Mouse (Mus musculus): ENCODE results near the gene Urgcp.

Gene Urgcp

DNA sequence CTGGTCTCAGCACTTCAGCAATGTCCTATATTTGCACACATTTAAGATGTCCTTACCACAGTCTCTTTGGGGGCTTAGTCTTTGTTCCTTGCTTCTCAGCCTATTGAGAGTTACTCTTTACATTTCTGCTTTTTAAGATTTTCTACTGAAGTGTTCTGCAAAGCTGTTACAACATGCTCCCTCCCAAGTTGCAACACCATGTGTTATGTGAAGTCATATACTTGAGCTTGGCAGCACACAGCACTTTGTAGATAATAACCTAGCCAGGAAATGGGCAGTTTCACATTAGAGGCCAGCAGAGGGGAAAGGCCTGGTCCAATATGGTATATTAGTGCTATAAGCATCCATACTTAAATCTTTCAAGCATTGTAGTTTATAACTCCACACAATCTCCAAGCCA is 23.6 kb upstream of the Urgcp start:
- DNase-seq (ENCODE audit: extremely low spot score), result no peak

DNA sequence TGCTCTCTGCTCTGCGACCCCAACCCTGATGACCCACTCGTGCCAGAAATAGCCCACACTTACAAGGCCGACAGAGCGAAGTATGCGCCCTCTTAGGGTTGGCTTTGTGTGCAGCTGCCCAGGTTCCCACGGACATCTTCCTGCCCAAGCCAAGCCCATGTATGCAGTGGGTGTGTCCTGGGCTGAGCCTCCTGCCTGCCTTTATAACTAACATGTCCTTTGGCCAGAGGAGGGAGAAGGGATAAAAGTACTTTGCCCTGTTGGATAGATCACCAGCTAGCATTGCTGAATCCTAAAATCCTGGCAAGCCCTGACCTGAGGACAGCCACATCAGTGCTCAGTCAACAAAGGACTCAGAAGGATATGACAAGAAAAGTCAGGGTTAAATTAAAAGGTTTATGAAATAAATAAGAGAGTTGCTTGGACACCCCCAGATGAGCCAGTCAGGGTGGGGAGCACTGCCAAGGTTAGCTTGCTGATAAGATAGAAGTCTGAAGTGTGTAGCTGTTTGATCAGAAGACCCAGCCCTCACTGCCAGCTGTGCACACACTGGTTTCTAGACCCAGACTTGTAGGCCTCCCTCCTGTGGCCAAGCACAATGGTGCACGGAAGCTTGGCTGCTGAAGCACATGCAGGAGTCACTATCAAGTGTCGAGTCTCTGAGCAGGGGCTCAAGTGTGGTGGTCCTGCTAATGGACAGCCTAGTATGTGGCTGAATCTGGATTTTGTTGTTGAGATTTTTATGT is 20.2 kb upstream of the Urgcp start:
- DNase-seq (ENCODE audit: extremely low spot score), result no peak

DNA sequence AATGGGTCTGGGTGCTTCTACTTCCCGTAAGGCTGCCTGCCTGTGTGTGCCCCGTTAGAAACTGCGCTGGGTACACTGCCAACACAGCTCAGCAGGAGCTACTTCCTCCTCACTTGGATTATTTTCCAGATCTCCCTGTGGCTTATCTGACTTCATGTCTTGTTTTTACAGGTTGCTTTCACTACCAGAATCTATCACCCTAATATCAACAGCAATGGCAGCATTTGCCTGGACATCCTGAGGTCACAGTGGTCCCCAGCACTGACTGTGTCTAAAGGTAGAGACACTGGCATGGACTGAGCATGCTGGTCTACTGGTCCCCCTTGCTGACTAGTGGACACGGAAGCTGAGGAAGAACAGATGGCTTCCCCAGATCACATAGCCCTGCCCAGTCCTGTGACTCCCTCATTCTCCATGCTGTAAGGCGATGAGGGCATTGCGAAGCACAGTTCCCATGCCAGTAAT is 17.9 kb upstream of the Urgcp start:
- DNase-seq (ENCODE audit: extremely low spot score), result no peak

DNA sequence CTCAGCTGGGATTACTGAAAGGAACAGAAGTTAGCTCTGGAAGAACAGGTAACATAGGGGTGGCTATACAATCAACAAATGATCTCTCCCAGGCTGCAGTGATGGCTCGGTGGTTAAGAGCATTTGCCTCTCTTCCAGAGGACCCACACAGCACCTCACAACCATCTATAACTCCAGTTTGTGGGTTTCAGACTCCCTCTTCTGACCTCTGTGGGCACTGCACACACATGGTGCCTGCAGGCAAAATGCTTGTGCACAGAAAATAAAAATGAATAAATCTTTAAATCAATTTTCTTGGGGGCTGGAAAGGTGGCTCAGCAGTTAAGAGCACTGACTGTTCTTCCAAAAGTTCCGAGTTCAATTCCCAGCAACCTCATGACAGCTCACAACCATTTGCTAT is 16.3 kb upstream of the Urgcp start:
- no peak for DNase-seq (ENCODE audit: extremely low spot score)

DNA sequence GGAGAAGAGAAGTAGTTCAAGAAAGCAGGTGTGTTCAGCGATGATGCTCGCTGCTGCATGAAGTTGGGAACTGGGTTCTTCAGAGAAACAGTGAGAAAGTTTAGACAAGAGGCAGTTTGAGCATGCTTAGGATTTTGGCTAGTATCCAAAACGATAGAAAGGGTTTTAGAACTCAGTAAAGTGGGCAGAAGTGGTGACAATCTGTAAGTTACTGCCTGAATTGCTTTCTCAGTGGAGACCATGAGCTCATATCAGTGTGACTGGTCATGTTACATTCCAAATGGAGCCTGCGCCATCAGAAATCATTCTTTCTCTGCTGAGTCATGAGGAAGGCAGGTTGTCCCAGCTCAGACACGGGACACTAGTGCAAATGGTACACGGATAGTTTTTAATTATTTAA is 3.8 kb upstream of the Urgcp start:
- DNase-seq (ENCODE audit: extremely low spot score), result no peak

DNA sequence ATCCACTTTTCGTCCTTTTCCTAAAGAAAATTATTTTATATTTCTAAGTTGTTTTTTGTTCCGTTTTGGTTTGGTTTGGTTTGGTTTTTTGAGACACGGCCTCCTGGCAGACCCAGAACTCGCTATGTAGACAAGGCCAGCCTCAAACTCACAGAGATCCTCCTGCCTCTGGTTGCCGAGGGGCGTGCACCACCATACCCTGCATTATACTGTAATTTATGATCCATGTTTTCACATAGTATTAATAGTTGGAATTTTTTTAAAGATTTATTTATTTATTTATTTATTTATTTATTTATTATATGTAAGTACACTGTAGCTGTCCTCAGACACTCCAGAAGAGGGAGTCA is 432 bp upstream of the Urgcp start:
- DNase-seq (ENCODE audit: extremely low spot score), result no peak

DNA sequence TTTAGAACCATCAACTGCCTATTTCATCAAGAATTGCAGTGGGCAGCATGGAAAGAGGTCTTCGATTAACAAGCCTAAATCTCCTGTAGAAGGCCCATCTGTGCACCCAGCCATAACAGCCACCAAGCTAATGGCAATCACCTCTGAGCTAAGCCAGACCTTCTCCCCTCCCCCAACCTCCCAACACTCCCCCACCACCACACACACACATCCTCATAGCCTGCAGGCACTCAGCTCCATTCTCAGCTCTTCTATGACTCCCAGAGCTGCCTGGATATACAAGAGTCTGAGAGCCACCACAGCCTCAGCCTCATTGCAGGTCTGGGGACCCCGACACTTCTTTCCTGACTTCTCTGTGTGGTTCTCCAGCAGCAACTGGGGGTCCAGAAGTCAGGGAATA is 8.4 kb downstream of the Urgcp start:
- no peak for DNase-seq (ENCODE audit: extremely low spot score)

DNA sequence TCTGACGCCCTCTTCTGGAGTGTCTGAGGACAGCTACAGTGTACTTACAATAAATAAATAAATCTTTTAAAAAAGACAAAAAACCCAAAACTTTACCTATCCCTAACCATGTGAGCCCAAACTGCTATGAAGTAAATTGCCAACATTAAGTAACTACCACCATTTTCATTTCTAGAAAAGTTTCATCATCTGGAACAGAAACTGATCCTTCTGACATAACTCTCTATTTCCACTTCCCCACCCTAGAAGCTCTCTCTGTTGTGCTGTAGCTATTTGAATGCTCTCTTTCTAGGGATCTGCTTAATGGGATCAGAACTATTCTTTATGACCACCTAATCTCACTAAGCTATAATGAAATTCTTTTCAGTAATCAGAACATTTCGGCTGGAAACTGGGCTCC is 17.2 kb downstream of the Urgcp start:
- DNase-seq (ENCODE audit: extremely low spot score), result no peak

DNA sequence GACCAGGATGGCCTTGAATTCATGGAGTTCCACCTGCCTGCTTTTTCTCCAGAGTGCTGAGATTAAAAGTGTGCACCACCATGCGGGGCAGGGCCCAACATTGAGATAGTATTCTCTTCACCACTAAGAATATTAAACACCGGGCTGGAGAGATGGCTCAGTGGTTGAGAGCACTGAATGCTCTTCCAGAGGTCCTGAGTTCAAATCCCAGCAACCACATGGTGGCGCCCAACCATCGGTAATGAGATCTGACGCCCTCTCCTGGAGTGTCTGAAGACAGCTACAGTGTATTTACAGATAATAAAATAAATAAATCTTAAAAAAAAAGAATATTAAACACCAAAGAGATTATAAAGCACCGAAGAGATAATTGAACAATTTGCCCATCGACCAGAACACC is 20.1 kb downstream of the Urgcp start:
- DNase-seq (ENCODE audit: extremely low spot score), result no peak

DNA sequence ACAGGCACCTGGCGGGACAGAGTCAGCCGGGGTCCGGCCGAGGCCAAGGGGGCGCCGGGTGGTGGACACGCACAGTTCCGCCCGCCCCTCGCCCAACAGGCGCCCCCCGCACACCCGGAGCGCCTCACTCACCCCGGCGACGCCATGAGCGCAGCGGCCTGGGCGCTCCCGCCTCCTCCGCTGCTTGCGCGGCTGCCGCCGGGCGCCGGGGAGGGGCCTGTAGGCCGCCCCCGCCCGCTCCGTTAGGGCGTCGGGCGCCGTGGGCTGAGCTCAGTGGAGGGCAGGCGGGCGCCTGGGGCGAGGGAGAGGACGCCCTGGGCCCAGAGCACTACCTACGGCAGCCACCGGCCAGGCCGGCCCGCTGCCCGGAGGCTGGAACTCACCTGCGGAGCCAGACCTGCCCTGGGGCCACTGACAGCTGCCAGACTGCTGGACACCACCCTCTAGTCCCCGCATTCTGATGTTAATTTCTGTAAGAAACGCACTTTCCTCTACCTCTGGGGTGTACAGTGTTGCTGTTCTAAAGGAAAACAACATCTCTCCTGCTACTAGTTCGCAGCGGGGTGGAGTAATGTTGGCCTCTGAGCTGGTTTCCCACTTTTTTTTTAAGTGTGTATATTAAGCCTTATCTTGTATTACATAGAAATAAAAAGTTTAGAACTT is 21.1 kb downstream of the Urgcp start:
- DNase-seq (ENCODE audit: extremely low spot score), result peak; percentile 70

DNA sequence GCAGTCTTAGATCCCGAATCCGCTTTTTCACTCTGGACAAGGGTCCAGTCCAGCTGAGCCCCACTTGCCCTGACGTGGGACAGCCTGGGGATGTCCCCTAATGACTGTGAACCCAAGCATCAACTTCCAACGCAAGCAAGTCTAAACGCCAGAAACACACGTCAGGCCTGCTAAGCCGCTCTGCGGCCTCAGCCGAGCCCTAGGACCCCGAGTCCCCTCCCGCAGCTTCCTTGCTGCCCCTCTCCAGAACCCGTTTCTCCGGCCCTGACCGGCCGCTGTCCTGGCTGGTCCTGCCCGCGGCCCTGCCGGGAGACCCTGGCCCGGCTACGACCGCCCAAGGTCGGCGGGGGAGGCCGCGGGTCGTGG is 21.6 kb downstream of the Urgcp start:
- no peak for DNase-seq (ENCODE audit: extremely low spot score)

DNA sequence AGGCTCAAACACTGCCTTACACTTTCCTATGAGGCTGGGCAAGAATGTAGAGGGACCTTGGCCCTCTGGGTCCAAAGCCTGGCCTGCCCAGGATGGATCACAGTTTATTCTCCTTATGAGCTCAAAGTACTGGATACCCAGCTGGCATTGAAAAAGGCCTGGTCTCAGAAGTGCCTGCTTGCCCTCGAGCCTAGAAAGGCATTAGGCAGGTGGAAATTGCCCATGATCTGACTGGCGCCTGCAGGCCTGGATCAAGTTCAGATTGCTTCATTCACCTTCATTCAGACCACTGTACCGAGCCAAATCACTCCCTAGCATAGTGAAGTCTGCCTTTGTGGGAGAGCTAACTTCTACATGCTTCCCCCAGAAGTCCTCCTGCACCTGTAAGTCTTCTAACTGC is 22.3 kb downstream of the Urgcp start:
- no peak for DNase-seq (ENCODE audit: extremely low spot score)

DNA sequence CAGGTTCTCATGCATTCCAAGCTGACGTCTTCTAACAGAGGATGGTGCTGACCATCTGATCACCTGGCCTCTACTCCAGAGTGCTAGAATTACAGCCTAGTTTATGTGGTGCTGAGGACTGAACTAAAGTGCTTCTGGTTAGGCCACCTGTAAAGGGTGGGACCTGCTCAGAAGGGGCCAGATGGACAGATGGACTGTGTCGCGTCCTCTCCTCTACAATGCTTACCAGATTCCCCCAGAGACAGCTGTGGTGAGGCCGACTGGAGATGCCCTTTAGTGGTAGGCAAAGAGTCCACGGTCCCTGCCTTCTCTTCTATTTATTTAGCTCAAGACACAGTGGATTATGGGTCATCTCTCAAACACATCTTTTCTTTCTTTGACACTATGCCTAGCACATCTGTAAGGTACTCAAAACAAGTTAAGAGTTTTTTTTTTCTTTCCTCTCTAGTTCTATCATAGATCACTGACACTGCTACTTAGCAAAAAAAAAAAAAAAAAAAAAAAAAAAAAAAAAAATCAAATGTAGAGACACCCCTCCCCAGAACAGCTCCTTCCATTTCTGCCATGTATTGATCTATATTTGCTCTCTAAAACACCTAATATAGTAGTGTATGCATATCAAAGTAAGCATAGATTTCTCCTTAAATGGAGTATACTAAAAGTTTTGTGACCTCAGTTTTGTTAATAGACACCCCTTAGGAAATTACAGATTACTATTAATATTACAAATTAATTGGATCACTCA is 23.1 kb downstream of the Urgcp start:
- DNase-seq (ENCODE audit: extremely low spot score), result no peak

DNA sequence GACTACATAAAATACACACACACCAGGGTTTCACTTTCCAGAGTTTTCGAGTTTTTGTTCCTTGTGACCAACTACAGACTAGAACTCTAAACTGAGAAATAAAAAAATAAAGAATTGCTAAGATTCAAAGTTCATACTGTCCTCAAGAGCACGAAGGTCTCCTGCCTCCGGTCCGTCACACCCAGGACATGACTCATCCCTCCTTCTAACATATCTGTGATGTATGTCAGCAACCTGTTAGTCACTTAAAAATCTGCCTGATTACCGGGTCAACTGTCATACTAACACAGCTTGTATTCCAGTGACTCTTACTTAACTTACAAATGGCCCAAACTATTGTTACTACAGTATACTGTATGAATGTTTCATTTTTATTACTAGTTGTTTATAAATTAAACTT is 25.0 kb downstream of the Urgcp start:
- no peak for DNase-seq (ENCODE audit: extremely low spot score)

DNA sequence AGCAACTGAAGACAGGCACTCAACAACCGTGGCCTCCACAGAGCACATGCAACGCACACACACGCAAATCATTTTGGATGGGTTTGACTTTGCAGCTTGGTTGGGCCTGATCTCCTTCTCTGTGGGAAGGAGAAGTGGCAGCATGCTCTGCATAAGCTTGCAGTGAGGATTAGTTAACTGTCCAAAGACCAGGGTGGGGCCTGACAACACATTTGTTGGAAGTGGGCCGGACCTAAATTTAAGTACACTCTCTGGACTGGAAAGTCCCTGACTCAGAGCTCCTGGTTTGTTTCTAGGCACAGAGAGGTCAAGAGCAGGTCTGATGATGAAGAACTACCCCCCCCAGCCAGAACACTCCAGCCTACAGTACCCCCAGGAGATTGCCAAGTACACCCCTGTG is 27.9 kb downstream of the Urgcp start:
- no peak for DNase-seq (ENCODE audit: extremely low spot score)

DNA sequence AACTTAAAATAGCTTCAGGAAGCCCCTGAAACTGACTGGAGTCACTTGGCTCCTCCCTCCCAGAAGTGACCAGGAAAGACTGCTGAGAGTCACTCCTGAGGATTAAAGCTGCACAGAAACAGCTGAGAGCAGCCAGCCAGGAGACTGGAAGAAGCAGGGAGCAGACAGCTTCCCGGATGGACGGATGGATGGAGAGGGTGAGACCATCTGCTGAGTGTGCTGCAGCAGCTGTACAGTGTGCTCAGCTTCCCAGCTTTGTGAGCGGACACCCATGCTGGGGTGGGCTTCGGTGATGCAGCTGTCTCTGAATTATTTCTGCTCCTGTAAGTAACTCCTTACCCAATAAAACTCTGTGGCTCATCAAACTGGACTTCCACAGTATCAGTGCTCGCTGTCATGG is 29.8 kb downstream of the Urgcp start:
- DNase-seq (ENCODE audit: extremely low spot score), result no peak

DNA sequence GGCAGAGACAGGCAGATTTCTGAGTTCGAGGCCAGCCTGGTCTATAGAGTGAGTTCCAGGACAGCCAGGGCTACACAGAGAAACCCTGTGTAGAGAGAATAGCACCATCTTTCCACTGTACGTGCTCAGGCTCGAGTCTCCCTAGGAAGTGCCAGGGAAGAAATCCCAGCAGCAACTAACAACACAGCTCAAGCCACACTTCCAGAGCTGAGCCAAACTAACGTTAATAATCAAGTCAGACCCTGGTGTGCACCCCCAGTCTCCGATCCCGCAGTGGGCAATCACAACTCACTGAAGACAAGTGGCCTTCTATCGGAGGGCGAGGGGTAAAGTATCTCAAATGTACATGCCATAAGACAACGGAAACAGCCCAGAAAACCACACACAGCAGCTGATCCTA is 32.6 kb downstream of the Urgcp start:
- DNase-seq (ENCODE audit: extremely low spot score), result no peak

DNA sequence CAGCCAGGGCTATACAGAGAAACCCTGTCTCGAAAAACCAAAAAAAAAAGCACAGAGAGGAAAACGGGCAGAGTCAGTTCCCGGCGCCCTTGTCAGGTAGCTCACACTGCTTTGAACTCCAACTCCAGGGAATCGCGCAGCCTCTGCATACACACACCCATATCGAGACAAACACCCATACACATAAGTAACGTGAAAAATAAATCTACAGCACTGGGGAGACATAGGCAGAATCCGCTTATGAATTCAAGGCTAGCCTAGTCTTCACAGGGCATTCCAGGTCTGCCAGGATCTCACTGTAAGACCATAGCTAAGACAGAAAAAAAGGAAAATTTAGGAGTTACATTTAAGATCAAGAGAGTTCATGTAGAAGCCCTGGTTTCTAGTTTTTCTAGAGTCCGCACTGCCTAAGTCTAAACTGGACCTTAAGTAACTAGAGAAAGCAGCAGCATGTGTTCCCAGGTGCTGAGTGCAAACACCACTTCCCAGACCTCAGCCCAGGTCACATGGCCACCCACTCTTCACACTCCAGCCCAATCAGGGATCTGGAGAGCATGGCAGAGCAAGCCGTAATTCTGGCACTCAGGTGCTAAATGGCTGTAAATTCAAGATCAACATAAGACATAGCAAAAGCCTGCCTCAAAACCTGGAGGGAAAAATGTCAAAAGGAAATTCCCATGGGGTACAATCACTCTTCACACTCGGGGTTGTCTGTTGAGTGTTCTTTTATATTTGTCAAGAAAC is 43.4 kb downstream of the Urgcp start:
- no peak for DNase-seq (ENCODE audit: extremely low spot score)

DNA sequence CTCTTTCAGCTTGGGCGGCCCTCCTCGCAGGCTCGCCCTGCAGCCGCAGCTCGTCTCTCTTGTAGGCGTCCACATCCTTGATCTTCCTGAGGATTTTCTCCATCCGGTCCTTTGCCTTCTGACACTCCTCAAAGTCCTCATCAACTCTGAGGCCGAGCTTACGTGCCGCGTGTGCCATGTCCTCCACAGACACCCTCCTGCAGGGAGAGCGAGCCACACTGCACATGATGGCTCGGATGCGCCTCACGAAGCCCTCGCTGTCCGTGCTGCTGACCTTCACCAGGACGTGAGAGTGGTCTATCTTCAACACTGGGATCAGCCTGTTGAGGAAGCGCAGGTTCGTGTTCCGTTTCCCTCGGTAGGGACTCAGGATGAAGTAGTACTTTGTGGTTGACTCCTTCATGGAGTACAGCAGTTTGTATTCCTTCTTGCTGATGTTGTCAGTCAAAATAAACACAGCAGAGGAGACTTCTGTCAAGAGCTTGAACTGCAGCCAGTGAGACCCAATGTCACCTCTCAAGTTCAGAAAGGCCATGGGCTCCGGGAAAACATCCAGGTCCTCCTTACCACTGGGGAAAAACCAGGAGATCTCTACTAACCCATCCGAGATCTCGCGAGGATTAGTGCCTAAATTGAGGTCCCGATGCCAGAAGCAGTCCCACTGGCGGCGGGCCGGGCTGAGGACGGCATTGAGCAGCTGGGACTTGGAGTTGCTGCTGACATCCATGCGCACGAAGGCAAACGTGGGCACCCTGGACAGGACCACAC is 45.1 kb downstream of the Urgcp start:
- no peak for DNase-seq (ENCODE audit: extremely low spot score)

DNA sequence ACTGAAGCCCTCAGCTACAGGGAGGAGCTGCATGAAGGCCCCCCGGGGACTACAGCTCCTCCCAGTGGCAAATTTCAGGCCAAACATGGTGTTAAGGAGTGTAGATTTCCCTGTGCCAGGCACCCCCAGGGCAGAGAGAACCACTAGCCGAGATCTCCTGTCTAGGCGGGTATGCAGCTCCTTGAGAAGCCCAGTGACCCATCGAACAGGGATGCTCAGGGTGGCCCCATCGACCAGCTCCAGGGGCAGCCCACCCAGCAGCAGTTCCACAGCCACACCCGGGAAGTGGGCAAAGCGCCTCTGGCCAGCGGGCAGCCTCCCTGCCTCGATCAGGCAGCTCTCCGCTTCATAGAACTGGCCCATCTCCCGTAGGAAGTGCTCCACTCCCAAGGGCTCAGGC is 45.9 kb downstream of the Urgcp start:
- no peak for DNase-seq (ENCODE audit: extremely low spot score)

DNA sequence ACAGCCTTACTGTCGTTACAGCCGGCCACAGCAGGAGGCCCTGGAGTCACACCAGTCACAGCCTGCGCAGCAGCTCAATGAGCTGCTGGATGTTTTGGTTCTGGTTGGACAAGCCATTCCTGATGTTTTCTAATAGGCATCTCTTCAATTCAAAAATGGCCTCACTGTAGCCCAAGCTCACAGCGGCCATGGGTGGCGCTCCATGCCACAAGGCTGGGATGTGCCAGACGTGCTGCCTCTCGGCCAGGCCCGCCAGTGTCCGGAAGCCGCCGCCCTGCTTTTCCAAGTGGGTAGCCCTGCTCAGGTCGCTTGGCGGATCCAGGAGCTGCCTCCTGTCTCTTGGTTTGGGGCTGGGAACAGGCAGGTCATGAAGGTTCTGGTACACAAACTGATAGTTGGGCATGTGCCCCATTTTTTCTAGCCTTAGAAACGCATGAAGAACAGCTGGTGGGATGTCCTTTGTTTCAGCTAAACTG is 46.5 kb downstream of the Urgcp start, which contains the start of gene Mrps24:
Gene Mrps24 (minus strand): TSS at position 51 of the 476 bp plus-strand sequence.
- DNase-seq (ENCODE audit: extremely low spot score), result no peak

Measured in embryo, embryonic 9.5 days (tissue).